Mouse (Mus musculus) olfactory bulb, adult 2 months (tissue): ENCODE data around the gene Clip4.

ENCODE experiments used
- CTCF ChIP-seq: fragments of 200-500 bp; IDR thresholded peaks from 2 replicates; pipeline ENCODE4 v1.5.1; 2012; ENCODE audit warnings: low read depth, mild to moderate bottlenecking, low read length, moderate library complexity; ENCODE audit not compliant: insufficient read depth
- POLR2A ChIP-seq: fragments of 200-500 bp; IDR thresholded peaks from 2 replicates; pipeline ENCODE4 v1.6.1; 2012; ENCODE audit warnings: mild to moderate bottlenecking, low read depth, low read length, moderate library complexity; ENCODE audit not compliant: insufficient read depth

DNA sequence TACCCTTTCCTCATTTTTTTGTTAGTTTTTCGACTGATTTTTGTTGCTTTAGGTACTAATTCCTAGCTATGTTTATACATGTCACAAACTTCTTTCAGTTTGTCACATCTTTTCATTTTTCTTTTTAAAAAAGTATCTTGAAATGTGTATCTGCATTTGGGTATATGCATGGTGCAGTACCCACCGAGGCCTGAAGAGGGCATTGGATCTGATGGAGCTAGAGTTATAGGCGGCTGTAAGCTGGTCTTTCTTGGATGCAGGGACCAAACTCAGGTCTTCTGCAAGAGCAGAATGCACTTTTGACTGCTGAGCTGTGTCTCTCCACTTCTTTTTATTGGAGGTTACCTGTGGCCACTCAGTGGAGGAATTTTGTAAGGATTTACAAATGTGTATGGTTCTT, 10.4 kb downstream of the Clip4 start:
- TF ChIP-seq CTCF (no peak), POLR2A (no peak)
